Mouse (Mus musculus): Measurements from ENCODE around the gene Olfr1058. TPM values are rescaled to one million over a fixed set of nuclear protein-coding genes. Genes with fewer than 3 reads are reported as not detected.

Olfr1058 gene
- not detected for total RNA-seq (2023)

DNA sequence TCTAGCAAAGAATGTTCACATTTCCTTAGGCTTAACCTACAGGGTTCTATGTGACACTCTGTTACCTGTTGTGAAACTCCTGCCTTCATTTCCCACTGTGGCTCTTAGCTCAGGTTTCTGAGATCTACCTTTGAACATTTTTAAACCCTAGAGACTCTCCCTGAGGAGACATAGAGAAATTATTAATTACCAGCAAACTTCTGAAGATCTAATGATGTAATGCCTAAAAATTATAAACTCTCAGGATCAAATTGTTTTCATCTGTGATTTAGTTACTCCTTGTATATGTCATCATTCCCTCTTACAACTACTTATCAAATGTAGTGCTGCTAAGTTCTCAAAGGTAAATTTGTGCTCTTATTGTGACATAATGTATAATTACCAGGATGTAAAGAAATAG lies at the start of gene Olfr1058:
Gene Olfr1058, minus strand, starts transcription at position 101 of the 400 bp plus-strand sequence.

DNA sequence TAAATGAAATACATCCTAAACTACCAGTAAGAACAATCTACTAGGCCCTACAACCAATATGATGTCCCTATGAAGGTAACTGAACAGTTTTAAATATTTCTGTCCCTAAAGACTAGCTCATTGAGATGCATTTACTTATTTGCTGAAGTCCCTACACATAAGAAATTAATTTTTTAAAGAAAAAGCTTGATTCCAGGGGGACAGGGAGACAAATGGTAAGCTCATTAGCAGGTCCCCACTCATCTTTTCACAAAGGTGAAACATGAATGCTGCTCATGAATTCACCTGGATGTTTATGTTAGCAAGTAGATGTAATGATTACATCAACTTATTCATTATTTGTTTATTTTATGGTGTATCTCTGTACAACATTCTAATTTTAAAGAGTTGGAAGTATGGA lies 38.3 kb upstream of the Olfr1058 start, which contains the start of gene Olfr1062:
Gene Olfr1062, minus strand, starts transcription at position 101 of the 400 bp plus-strand sequence.

GRCm38 (mm10) chr2:86413950-86414349 lies 25.6 kb upstream of the Olfr1058 start, which contains the start of gene Olfr1061:
Gene Olfr1061 (minus strand): TSS chr2:86414050.

DNA sequence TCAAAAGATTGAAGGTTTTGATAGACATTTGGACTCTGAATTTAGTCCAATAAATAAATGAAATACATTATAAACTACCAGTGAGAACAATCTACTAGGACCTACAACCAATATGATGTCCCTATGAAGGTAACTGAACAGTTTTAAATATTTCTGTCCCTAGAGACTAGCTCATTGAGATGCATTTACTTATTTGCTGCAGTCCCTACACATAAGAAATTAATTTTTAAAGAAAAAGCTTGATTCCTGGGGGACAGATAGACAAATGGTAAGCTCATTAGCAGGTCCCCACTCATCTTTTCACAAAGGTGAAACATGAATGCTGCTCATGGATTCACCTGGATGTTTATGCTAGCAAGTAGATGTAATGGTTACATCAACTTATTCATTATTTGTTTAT lies 10.1 kb downstream of the Olfr1058 start, which contains the start of gene Olfr1057:
Gene Olfr1057, minus strand, starts transcription at position 101 of the 400 bp plus-strand sequence.

DNA sequence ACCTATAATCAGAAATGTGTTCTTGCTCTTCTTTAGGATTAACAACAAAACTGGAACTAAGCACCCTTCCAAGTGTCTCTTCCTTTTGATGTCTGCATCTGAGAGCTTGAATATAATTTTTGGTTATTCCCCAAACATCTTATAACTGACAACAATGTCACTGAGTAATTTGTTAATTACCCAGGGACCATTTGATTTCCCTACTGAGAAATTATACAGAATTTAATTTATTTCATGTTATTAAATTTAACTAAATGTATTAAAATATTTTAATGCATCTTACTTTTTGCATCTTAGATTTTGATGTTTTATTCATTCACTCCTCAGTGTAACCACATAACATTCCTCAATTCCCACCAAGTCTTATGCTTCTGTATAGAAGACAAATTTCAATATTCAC lies 26.0 kb downstream of the Olfr1058 start, which contains the start of gene Olfr1056:
Gene Olfr1056, minus strand, starts transcription at position 101 of the 400 bp plus-strand sequence.

DNA sequence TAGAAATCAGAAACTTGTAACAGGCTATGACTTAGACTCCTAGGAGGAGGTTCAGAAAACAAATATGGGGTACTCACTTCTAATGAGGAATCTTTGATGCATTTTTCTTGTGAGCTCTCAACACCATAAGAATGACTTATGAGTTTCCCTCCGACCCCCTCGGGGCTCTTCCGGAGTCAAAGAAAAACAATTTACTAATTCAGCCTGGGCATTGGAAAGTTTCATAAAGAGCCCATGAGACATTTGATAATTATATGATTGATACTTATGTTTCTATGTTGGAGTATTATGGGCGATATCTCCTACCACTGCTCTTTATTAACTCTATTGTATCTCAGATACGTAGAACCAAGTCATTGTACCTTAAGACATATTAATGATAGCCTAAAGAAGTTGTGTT lies 38.2 kb downstream of the Olfr1058 start, which contains the start of gene Olfr1055:
Gene Olfr1055, minus strand, starts transcription at position 101 of the 400 bp plus-strand sequence.

DNA sequence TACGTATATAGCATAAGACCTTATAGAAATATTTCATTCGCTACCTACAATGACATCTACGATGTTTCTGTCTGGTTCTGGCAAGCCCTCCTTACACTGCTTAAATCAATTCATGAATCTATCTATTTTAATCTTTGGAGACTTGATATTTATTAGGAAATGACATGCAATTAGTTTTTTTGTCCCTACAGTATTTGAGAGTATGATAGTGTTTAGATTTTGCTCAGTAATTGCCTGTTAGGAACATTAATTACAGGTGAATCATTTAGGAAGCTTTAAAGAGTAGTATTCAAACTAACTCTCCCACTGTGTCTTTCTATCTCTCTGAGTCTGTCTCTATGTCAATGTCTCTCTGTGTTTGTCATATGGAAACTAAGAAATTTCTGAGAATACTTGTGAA lies 53.0 kb downstream of the Olfr1058 start, which contains the start of gene Olfr1054:
Gene Olfr1054, minus strand, starts transcription at position 101 of the 400 bp plus-strand sequence.

Other genes with a start within 250 kb of the Olfr1058 start
- gene Olfr1040, start 241.8 kb downstream of the Olfr1058 start, total RNA-seq (2023): not detected
- gene Olfr1042, start 226.7 kb downstream of the Olfr1058 start, total RNA-seq (2023): not detected
- not detected for gene Olfr1043, start 221.0 kb downstream of the Olfr1058 start, total RNA-seq (2023)
- not detected for gene Olfr1044, start 210.7 kb downstream of the Olfr1058 start, total RNA-seq (2023)
- not detected for gene Olfr52, start 202.9 kb downstream of the Olfr1058 start, total RNA-seq (2023)
- gene Olfr1045, start 185.6 kb downstream of the Olfr1058 start, total RNA-seq (2023): not detected
- gene Olfr1046, start 169.2 kb downstream of the Olfr1058 start, total RNA-seq (2023): not detected
- not detected for gene Olfr1047, start 157.2 kb downstream of the Olfr1058 start, total RNA-seq (2023)
- not detected for gene Olfr1048, start 148.3 kb downstream of the Olfr1058 start, total RNA-seq (2023)
- gene Olfr1049, start 130.2 kb downstream of the Olfr1058 start, total RNA-seq (2023): not detected
- gene Olfr1051, start 109.5 kb downstream of the Olfr1058 start, total RNA-seq (2023): not detected
- gene Olfr1052, start 96.1 kb downstream of the Olfr1058 start, total RNA-seq (2023): not detected
- not detected for gene Olfr1053, start 73.3 kb downstream of the Olfr1058 start, total RNA-seq (2023)
- gene Olfr1054, start 53.1 kb downstream of the Olfr1058 start, total RNA-seq (2023): not detected
- not detected for gene Olfr1055, start 38.3 kb downstream of the Olfr1058 start, total RNA-seq (2023)
- not detected for gene Olfr1056, start 26.1 kb downstream of the Olfr1058 start, total RNA-seq (2023)
- gene Olfr1057, start 10.2 kb downstream of the Olfr1058 start, total RNA-seq (2023): not detected
- gene Olfr1061, start 25.5 kb upstream of the Olfr1058 start, total RNA-seq (2023): not detected
- gene Olfr1062, start 38.2 kb upstream of the Olfr1058 start, total RNA-seq (2023): not detected
- not detected for gene Olfr1065, start 62.0 kb upstream of the Olfr1058 start, total RNA-seq (2023)
- gene Olfr1066, start 67.7 kb upstream of the Olfr1058 start, total RNA-seq (2023): not detected
- gene Olfr228, start 98.8 kb upstream of the Olfr1058 start, total RNA-seq (2023): not detected
- not detected for gene Olfr1076, start 119.9 kb upstream of the Olfr1058 start, total RNA-seq (2023)
- gene Olfr1079, start 153.9 kb upstream of the Olfr1058 start, total RNA-seq (2023): not detected
- not detected for gene Olfr1080, start 169.7 kb upstream of the Olfr1058 start, total RNA-seq (2023)
- gene Olfr1082, start 210.4 kb upstream of the Olfr1058 start, total RNA-seq (2023): not detected